Comparison of ENCODE assay signal across 39 mouse cellular contexts in genomic region chr2:24090921-24091320, GRCm38 (mm10). TPM values are rescaled to one million over a fixed set of nuclear protein-coding genes. Genes with fewer than 3 reads are reported as not detected.
"Had no signal": no experiment of that assay in that cellular context is flagged by ENCODE, and none has a peak within 500 bp of the region (broad histone marks: within the 10 kb centered on the region; RNA-seq: fewer than 3 reads in every experiment).

No protein-coding gene starts in this region.

- H3K9me3 ChIP-seq: limb, embryonic 10.5 days; limb, embryonic 12.5 days; limb, embryonic 13.5 days; limb, embryonic 15.5 days; liver, embryonic 12.5 days; liver, embryonic 13.5 days; liver, embryonic 15.5 days; lung, embryonic 15.5 days; megakaryocyte, embryonic 14.5 days; midbrain, embryonic 10.5 days; midbrain, embryonic 12.5 days; midbrain, embryonic 13.5 days; midbrain, embryonic 15.5 days; neural tube, embryonic 12.5 days had no signal

- DNase-seq: left cerebral cortex, postnatal 4 days; liver; liver, embryonic 13.5 days; liver, postnatal 0 days; lung, adult 18-20 months; lung, adult 2 months; lung, embryonic 14.5 days; lung, postnatal 10 days; lung, postnatal 14 days; lung, postnatal 36 days; lung, postnatal 4 days; midbrain, embryonic 14.5 days had no signal

- H3K36me3 ChIP-seq: limb, embryonic 10.5 days; limb, embryonic 12.5 days; limb, embryonic 13.5 days; limb, embryonic 15.5 days; liver, embryonic 12.5 days; liver, embryonic 13.5 days; liver, embryonic 15.5 days; lung, embryonic 15.5 days; midbrain, embryonic 10.5 days; midbrain, embryonic 12.5 days; midbrain, embryonic 13.5 days; midbrain, embryonic 15.5 days; neural tube, embryonic 12.5 days had no signal

- H3K27me3 ChIP-seq: limb, embryonic 12.5 days; limb, embryonic 13.5 days; limb, embryonic 15.5 days; liver, embryonic 12.5 days; liver, embryonic 13.5 days; liver, embryonic 15.5 days; lung, embryonic 15.5 days; megakaryocyte, embryonic 14.5 days; midbrain, embryonic 12.5 days; midbrain, embryonic 13.5 days; midbrain, embryonic 15.5 days; neural tube, embryonic 12.5 days had no signal

- H3K27ac ChIP-seq: limb, embryonic 10.5 days; limb, embryonic 12.5 days; limb, embryonic 13.5 days; limb, embryonic 15.5 days; liver, embryonic 12.5 days; liver, embryonic 13.5 days; liver, embryonic 14.5 days; liver, embryonic 15.5 days; lung, embryonic 15.5 days; macrophage; midbrain, embryonic 10.5 days; midbrain, embryonic 12.5 days; midbrain, embryonic 13.5 days; midbrain, embryonic 15.5 days; neural tube, embryonic 12.5 days had no signal

- H3K4me3 ChIP-seq: limb, embryonic 10.5 days; limb, embryonic 12.5 days; limb, embryonic 13.5 days; limb, embryonic 15.5 days; liver, embryonic 12.5 days; liver, embryonic 13.5 days; liver, embryonic 15.5 days; lung, embryonic 15.5 days; megakaryocyte, embryonic 14.5 days; midbrain, embryonic 10.5 days; midbrain, embryonic 12.5 days; midbrain, embryonic 13.5 days; midbrain, embryonic 15.5 days; myocyte; neural tube, embryonic 12.5 days had no signal

- H3K4me1 ChIP-seq: limb, embryonic 10.5 days; limb, embryonic 12.5 days; limb, embryonic 13.5 days; limb, embryonic 15.5 days; liver, embryonic 12.5 days; liver, embryonic 13.5 days; liver, embryonic 15.5 days; lung, embryonic 15.5 days; megakaryocyte, embryonic 14.5 days; midbrain, embryonic 10.5 days; midbrain, embryonic 12.5 days; midbrain, embryonic 13.5 days; midbrain, embryonic 15.5 days; neural tube, embryonic 12.5 days had no signal

RNA-seq across cellular contexts. Expression of gene Tbpl2, which starts 5.5 kb away (rescaled TPM):
- polyA plus RNA-seq: limb, embryonic 10.5 days; limb, embryonic 11.5 days; limb, embryonic 12.5 days; limb, embryonic 13.5 days; limb, embryonic 14.5 days; limb, embryonic 15.5 days; liver, adult 2 months; liver, embryonic 11.5 days; liver, embryonic 12.5 days; liver, embryonic 13.5 days; liver, embryonic 14.5 days; liver, embryonic 15.5 days; liver, embryonic 16.5 days; liver, postnatal 0 days; lung, adult 2 months; lung, embryonic 14.5 days; lung, embryonic 15.5 days; lung, embryonic 16.5 days; lung, postnatal 0 days; macrophage; midbrain, embryonic 10.5 days; midbrain, embryonic 11.5 days; midbrain, embryonic 12.5 days; midbrain, embryonic 13.5 days; midbrain, embryonic 14.5 days; midbrain, embryonic 15.5 days; midbrain, embryonic 16.5 days; midbrain, postnatal 0 days; myocyte; neural tube, embryonic 11.5 days; neural tube, embryonic 12.5 days had no signal

RNA-seq across cellular contexts. Expression of gene Hnmt, which starts 41.7 kb away (rescaled TPM):
- polyA plus RNA-seq: myocyte had no signal
